Mouse (Mus musculus) intestine, embryonic 16.5 days (tissue): ENCODE measurements around the gene Brap. TPM values are rescaled to one million over a fixed set of nuclear protein-coding genes. Genes with fewer than 3 reads are reported as not detected.
A peak's percentile ranks its signal among the peaks of the same experiment; 100 is the strongest.

Source experiments
- ATAC-seq: fragments of 200-750 bp; cut with Nextera tagmentation; 2 replicates; pipeline ENCODE4 v1.8.0; 2017; ENCODE audit warnings: moderate TSS enrichment, moderate library complexity
- H3K27ac ChIP-seq: fragments of 300-500 bp; sonication (generic); 2 replicates; pipeline ENCODE4 v1.5.1; 2014; ENCODE audit warnings: mild to moderate bottlenecking, low read length
- H3K27me3 ChIP-seq: fragments of 300-500 bp; sonication (generic); replicated peaks from 2 replicates; pipeline ENCODE4 v1.6.1; 2014; ENCODE audit warnings: low read length, control low read depth, mixed read lengths; ENCODE audit not compliant: control insufficient read depth, insufficient read depth
- H3K36me3 ChIP-seq: fragments of 300-500 bp; sonication (generic); 2 replicates; pipeline ENCODE4 v1.6.1; 2014; ENCODE audit warnings: low read length, control low read depth; ENCODE audit not compliant: control insufficient read depth, insufficient read depth
- H3K4me1 ChIP-seq: fragments of 300-500 bp; sonication (generic); 2 replicates; pipeline ENCODE4 v1.6.1; 2014; ENCODE audit warnings: low read length, control low read depth, mixed read lengths; ENCODE audit not compliant: control insufficient read depth, insufficient read depth
- H3K4me2 ChIP-seq: fragments of 300-500 bp; sonication (generic); 2 replicates; pipeline ENCODE4 v1.6.1; 2014; ENCODE audit warnings: low read depth, low read length, control low read depth
- H3K4me3 ChIP-seq: fragments of 300-500 bp; sonication (generic); 2 replicates; pipeline ENCODE4 v1.5.1; 2014; ENCODE audit warnings: mild to moderate bottlenecking, low read length
- H3K9ac ChIP-seq: fragments of 300-500 bp; sonication (generic); 2 replicates; pipeline ENCODE4 v1.6.1; 2014; ENCODE audit warnings: low read depth, low read length
- H3K9me3 ChIP-seq: fragments of 300-500 bp; sonication (generic); 2 replicates; pipeline ENCODE4 v1.6.1; 2016; ENCODE audit warnings: low read length, control low read depth; ENCODE audit not compliant: control insufficient read depth
- WGBS: fragments of 180-500 bp; shearing (Covaris S2); extraction: QIAGEN DNeasy Blood & Tissue Kit; methylation state at CpG from one replicate; pipeline ENCODE4 v1.1.7; 2014; 5-methylcytosine and 5-hydroxymethylcytosine counted together
- polyA plus RNA-seq: library from polyadenylated mRNA; unstranded; fragments of >200 nt; fragmentation: Nextera tagmentation; extraction: Ambion mirVana; gene quantifications from 2 replicates; pipeline ENCODE4 v1.2.1, GENCODE M21; 2015

Gene Brap
- polyA plus RNA-seq, 1 experiment from 2014 or later: 26.4 TPM

DNA sequence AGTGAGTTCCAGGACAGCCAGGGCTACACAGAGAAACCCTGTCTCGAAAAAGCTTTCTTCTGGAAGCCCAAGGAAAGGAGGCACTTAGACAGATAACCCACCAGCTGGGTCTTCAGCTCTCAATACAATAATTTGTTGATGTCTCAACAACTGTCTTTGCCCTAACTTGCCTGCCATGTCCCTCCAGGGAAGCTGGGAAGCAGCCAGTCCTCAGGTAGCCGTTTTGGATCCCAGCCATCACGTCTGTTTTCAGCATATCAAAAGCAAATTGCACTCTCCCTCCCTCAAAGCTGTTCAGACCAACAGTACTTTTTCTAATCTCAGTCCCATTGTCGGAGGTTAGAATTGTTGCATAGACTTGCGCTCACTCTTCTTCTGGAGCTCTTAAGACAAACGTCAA is 3.7 kb downstream of the Brap start:
- Histone ChIP-seq H3K9ac (no peak overlapping the region), H3K4me1 (peaks cover 7% of the 10 kb centered on the region; the same call in 1 of the 2 replicates), H3K36me3 (peaks cover 12% of the 10 kb centered on the region), H3K27me3 (no peaks in the 10 kb centered on the region), H3K4me2 (no peak overlapping the region), H3K9me3 (no peaks in the 10 kb centered on the region), H3K27ac (no peak overlapping the region), H3K4me3 (no peak overlapping the region)
- no peak for ATAC-seq
- 88% methylated on average over 6 of the region's 6 CpGs for WGBS

DNA sequence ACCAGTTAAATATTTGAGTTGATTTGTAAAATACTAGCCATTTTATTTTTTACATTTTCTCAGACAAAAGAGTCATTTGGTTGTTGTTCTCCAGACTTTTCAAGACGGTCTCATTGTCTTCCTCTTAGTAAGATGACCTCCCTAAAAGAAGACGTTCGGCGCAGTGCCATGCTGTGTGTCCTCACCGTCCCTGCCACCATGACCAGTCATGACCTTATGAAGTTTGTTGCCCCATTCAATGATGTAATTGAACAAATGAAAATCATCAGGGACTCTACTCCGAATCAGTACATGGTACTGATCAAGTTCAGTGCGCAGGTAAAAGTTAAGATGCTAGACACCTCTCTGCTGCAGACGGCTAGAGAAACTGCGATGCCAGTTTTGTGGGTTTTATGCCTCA is 4.6 kb downstream of the Brap start:
- WGBS: 96% methylated on average over 9 of the region's 9 CpGs
- H3K9me3 ChIP-seq: no peaks in the 10 kb centered on the region
- peaks cover 7% of the 10 kb centered on the region; the same call in 1 of the 2 replicates for H3K4me1 ChIP-seq
- no peak overlapping the region for H3K9ac ChIP-seq
- no peak overlapping the region for H3K27ac ChIP-seq
- no peak overlapping the region for H3K4me2 ChIP-seq
- no peaks in the 10 kb centered on the region for H3K27me3 ChIP-seq
- no peak for ATAC-seq
- no peak overlapping the region for H3K4me3 ChIP-seq
- H3K36me3 ChIP-seq: peaks cover 12% of the 10 kb centered on the region

DNA sequence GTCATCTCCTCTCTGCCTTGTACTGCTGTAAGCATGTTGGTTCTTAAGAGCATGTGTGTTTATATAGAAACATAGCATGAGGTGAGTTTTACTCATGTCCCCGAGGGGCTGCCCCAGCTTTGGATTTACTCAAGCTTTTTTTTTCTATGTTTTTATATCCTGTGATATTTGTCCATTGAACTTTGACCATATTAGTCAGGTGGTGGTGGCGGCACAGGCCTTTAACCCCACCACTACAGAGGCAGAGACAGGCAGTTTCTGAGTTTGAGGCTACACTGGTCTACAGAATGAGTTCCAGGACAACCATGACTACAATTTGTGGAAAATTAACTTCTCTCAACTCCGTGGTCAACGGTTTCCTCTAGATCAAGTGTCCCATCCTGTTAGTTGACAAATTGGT is 6.7 kb downstream of the Brap start:
- no peaks in the 10 kb centered on the region for H3K4me1 ChIP-seq
- H3K27ac ChIP-seq: no peak overlapping the region
- no peak overlapping the region for H3K9ac ChIP-seq
- WGBS: 81% methylated on average over 4 of the region's 4 CpGs
- H3K4me3 ChIP-seq: no peak overlapping the region
- ATAC-seq: no peak
- peaks cover 12% of the 10 kb centered on the region for H3K36me3 ChIP-seq
- no peaks in the 10 kb centered on the region for H3K27me3 ChIP-seq
- H3K9me3 ChIP-seq: no peaks in the 10 kb centered on the region
- no peak overlapping the region for H3K4me2 ChIP-seq

GRCm38 (mm10) chr5:121668411-121668810 is 8.0 kb downstream of the Brap start:
- no peak overlapping the region for H3K9ac ChIP-seq
- WGBS: 68% methylated on average over 6 of the region's 6 CpGs
- no peaks in the 10 kb centered on the region for H3K9me3 ChIP-seq
- no peak overlapping the region for H3K27ac ChIP-seq
- H3K4me2 ChIP-seq: no peak overlapping the region
- no peaks in the 10 kb centered on the region for H3K4me1 ChIP-seq
- no peak overlapping the region for H3K4me3 ChIP-seq
- H3K27me3 ChIP-seq: no peaks in the 10 kb centered on the region
- ATAC-seq: no peak
- peaks cover 7% of the 10 kb centered on the region for H3K36me3 ChIP-seq

GRCm38 (mm10) chr5:121670412-121670811 is 10.0 kb downstream of the Brap start:
- Histone ChIP-seq H3K27me3 (no peaks in the 10 kb centered on the region), H3K36me3 (peaks cover 9% of the 10 kb centered on the region), H3K4me3 (no peak overlapping the region), H3K4me2 (no peak overlapping the region), H3K4me1 (no peaks in the 10 kb centered on the region), H3K9me3 (no peaks in the 10 kb centered on the region), H3K9ac (no peak overlapping the region), H3K27ac (no peak overlapping the region)
- ATAC-seq: no peak
- 78% methylated on average over 3 of the region's 3 CpGs for WGBS

GRCm38 (mm10) chr5:121682250-121682649 is 21.9 kb downstream of the Brap start:
- Histone ChIP-seq H3K4me2 (no peak overlapping the region), H3K4me1 (no peaks in the 10 kb centered on the region), H3K9me3 (peaks cover 2% of the 10 kb centered on the region; the same call in 1 of the 2 replicates), H3K27me3 (no peaks in the 10 kb centered on the region), H3K4me3 (no peak overlapping the region), H3K27ac (no peak overlapping the region), H3K36me3 (peaks cover 14% of the 10 kb centered on the region; the same call in 1 of the 2 replicates), H3K9ac (no peak overlapping the region)
- WGBS: 97% methylated on average over 2 of the region's 2 CpGs
- no peak for ATAC-seq

DNA sequence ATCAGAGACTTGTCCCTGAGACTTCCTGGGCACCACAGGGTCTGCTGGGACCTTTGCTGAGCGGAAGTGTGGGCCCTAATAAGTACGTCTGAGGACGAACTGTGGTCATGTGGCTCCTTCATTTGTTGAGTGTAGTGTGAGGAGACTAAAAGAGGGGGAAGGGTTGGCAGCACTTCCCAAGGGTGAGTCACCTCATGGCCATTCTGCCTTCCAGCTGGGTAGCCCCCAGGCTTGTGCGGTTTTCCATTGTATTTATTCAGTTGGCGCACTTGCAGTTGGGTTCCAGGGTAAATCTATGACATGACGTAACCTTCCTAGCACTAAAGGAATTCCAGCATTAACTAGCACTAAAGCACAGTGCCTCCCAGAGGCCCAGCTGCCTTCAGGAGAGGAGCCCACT is 25.1 kb downstream of the Brap start:
- Histone ChIP-seq H3K9ac (no peak overlapping the region), H3K36me3 (peaks cover 2% of the 10 kb centered on the region; the same call in 1 of the 2 replicates), H3K9me3 (no peaks in the 10 kb centered on the region), H3K4me1 (peaks cover 2% of the 10 kb centered on the region; the same call in 1 of the 2 replicates), H3K27me3 (no peaks in the 10 kb centered on the region), H3K4me2 (no peak overlapping the region), H3K4me3 (no peak overlapping the region), H3K27ac (no peak overlapping the region)
- no peak for ATAC-seq
- WGBS: 87% methylated on average over 6 of the region's 6 CpGs

DNA sequence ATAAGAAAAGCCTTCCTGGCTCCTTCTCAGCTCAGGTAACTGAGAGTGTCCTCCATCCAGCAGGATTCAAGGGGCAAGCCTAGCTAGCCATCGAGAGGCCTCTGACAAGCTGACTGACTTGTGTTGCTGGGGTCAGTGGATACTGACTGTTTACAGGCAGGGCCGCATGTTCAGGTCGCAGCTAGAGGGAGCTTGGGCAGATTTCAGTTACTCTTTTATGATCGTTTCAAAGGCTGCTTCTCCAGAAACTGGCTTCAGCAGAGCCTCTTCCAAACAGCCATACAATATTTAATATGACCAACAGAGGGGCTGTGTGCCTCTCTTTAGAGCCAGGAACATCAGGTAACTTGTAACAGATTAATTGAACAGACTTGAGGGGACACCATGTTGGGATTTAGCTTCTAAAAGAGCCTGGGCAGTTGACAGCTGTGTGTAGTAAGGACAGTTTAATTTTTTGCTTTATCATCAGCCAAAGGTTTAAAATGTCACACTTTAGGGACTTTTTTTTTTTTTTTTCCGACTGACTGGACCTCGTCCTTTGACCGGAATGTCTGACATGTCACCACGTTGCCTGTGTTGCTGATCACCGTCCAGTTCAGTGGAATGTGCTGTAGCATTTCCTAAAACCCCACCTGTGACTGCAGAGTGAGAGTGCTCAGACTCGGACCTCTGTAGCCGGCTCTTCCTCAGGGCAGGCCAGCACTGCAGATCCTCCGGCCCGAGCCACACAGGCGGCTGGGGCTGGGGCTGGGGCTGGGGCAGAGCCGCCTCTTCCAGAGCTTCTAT is 25.9 kb downstream of the Brap start:
- no peak overlapping the region for H3K4me3 ChIP-seq
- ATAC-seq: no peak
- WGBS: 76% methylated on average over 15 of the region's 15 CpGs
- peaks cover 2% of the 10 kb centered on the region; the same call in 1 of the 2 replicates for H3K36me3 ChIP-seq
- no peak overlapping the region for H3K4me2 ChIP-seq
- H3K4me1 ChIP-seq: peaks cover 8% of the 10 kb centered on the region; the same call in 1 of the 2 replicates
- H3K27ac ChIP-seq: no peak overlapping the region
- no peaks in the 10 kb centered on the region for H3K27me3 ChIP-seq
- H3K9ac ChIP-seq: no peak overlapping the region
- no peaks in the 10 kb centered on the region for H3K9me3 ChIP-seq

GRCm38 (mm10) chr5:121690482-121691211 is 30.3 kb downstream of the Brap start:
- Histone ChIP-seq H3K4me2 (no peak overlapping the region), H3K27me3 (no peaks in the 10 kb centered on the region), H3K27ac (peak overlapping the region; percentile 57; the same call in 1 of the 2 replicates), H3K9ac (no peak overlapping the region; the same call in 1 of the 2 replicates), H3K4me3 (no peak overlapping the region), H3K36me3 (peaks cover 1% of the 10 kb centered on the region; the same call in 1 of the 2 replicates), H3K4me1 (peaks cover 8% of the 10 kb centered on the region; the same call in 1 of the 2 replicates), H3K9me3 (no peaks in the 10 kb centered on the region)
- WGBS: 60% methylated on average over 7 of the region's 7 CpGs
- ATAC-seq: peak; percentile 56
